Mouse (Mus musculus) heart, adult 18-20 months (tissue): ENCODE results near the gene Mllt1. TPM values are rescaled to one million over a fixed set of nuclear protein-coding genes. Genes with fewer than 3 reads are reported as not detected.

Experiments used
- DNase-seq, 2 experiments: peaks; one replicate each; pipeline ENCODE4 v3.0.0; 2021 to 2022; ENCODE audit warnings: mixed read lengths in 1 of 2
- long read RNA-seq, 2 experiments: library from polyadenylated mRNA; stranded (forward); transcript quantifications; one replicate each; pipeline ENCODE4 v2.0.0; 2021
- total RNA-seq, 2 experiments: library from RNA; stranded (reverse); gene quantifications; 2 replicates each; pipeline ENCODE4 v1.2.3; 2021

Mllt1 gene
- 10 to 100 TPM; 24.3 to 25.9 TPM for total RNA-seq
- long read RNA-seq, experiment 1, partial matches to known transcripts = 1 of 12 reads
- long read RNA-seq, experiment 1, other reads (novel, unspliced or antisense) = 10 of 12 reads
- long read RNA-seq, experiment 2, partial matches to known transcripts = 0 of 5 reads
- long read RNA-seq, experiment 2, other reads (novel, unspliced or antisense) = 4 of 5 reads

DNA sequence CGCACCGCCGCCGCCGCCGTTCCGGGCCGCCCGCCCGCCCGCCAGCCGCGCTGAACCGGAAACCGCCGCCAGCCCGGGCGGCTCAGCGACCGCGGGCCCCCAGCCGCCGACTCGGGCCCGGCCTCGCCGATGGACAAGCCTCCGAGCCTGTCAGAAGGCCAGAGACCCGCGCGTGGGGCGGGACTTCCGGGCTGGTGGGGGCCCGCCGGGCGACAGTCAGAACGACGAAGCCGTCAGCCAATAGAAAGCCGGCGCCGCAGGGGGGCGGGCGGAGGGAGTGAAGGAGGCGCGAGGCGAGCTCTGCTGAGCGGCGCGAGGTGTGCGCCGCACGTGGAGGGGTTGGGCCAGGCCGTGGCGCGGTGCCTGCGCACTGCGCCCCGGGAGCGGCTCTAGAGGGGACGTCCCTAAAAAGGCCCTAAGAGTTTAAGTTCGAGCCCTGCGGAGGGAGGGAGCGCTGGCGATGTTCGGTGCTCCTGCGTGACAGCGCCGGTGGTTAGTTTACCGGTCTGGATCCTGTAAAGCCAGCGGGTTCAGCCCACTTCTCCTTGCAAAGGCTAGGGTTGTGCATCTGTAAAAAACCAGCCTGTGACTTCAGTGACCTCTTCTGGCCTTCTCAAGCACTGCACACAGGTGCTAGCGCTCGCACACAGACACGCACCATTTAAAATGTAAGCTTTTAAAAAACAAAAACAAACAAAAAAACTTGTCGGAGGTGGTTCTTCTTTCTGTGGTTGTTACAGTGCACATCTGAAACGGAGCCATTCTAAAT lies at the start of gene Mllt1:
Mllt1 (minus strand) TSS at position 53 of the 769 bp plus-strand sequence.
- peak; percentile 99 to 100 for DNase-seq

DNA sequence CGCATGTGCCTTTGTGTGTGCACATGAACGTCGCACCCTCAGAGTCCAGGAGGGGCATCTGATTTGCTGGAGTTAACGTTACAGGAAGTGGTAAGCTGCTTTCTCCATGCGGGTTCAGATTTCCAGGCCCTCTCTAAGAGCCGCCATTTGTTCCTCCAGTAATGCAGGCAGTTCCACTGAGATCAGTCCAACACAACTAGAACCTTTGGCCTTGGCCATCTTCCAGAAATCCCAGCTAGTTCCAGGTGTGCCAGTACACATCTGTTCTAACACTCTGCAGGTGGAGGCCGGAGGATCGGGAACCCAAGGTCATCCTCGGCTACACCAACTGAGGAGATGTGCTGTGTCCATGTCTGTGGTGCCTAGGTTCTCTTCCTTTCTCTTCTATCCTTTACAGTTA lies 49.7 kb upstream of the Mllt1 start:
- DNase-seq = no peak

DNA sequence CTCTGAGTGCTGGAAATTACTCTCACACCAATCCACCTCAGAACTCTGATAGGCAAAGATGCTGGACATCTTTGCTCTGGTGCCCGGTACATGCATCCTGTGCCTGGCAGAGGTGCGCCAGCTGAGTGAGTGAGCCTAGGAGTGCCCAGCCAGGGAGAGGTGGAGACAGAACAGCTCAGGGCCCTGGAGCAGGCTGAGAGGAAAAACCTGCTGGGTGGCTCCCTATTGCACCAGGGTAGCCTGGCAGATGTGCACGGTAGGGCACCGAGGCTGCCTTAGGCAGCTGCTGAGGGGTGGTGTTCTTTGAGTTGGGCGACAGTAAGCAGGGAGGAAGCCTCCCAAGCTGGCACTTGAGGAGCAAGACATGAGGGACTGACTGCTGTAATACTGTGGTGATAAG lies 46.8 kb upstream of the Mllt1 start, which contains the start of gene Acer1:
Acer1 (minus strand) TSS at position 114 of the 400 bp plus-strand sequence.
- DNase-seq = no peak

DNA sequence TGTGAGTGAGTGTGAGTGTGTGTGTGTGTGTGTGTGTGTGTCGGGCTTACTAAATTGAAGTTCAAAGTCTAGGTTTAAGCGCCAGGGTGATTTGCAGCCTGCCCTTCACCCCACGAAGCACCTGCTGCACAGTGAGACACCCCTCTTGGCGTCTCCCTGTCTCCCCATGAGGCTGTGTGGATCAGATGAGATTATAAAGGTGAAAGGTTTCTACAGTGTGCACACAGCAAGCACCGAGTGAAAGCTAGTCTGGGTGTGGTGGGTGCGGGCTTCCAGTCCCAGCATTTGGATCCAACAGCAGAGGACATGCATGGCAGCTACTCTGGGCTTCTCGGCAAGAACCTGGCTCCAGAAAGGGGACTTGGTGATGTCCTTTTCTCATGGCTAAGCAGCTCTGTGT lies 45.8 kb upstream of the Mllt1 start:
- no peak for DNase-seq

DNA sequence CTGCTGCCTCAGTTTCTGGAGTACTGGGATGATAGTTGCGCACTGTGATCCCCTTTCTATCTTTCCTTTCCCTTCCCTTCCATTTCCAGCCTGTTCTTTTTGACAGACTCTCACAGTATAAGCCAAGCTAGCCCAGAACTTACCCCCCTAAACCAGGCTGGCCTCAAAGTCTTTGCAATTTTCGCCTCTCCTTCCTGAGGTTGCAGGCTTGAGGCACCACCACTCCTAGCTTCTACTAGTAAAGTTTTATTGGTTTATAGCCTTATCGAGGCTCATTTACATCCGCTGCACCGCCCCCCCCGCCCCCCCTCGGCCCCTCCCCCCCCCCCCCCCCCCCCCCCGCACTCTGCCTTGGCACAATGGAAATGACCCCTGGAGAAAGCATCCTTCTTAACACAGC lies 44.3 kb upstream of the Mllt1 start:
- DNase-seq = no peak

- no peak for DNase-seq
Observed at GRCm38 (mm10) chr17:56976531-56977390, 41.5 kb upstream of the Mllt1 start.

DNA sequence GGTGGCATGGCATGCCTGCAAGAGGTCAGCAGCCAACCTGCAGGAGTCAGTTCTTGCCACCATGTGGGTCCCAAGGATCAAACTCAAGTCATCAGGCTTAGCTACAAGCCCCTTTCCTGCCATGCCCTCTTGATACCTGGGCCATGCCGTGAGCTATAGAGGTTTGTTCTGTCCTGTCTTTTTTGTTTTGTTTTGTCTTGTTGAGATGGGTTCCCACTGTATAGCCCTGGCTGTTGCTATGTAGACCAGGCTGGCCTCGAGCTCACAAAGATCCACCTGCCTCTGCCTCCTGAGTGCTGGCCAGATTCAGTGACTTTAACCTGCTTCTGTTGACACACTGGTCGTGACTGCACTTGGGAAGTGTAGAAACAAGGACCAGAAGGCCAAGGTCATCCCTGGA lies 40.2 kb upstream of the Mllt1 start:
- DNase-seq = no peak

DNA sequence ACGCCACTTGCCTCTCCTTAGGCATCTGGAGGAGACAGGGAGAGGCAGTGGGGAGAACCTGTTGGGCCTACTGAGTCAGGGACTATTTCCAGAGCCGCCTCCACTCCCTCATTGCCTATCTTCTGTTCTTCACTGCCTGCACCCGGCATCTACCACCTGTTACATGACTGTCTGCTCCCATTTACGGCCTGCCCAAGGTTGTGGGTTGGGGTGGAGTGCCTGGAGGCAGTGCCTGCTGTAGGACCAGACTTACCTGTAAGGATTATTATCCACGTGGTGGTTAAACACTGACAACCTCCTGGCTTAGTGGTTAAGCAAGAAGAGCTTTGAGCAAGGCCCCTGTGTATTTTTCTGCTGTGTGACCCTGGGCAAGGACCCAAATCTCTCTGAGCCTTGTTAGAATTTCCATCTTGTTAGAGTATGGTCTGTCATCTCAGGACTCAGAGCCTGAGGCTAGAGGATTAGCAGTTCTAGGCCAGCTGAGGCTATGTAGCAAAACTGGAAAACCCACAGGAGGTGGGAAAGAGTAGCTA lies 39.6 kb upstream of the Mllt1 start:
- DNase-seq = no peak

DNA sequence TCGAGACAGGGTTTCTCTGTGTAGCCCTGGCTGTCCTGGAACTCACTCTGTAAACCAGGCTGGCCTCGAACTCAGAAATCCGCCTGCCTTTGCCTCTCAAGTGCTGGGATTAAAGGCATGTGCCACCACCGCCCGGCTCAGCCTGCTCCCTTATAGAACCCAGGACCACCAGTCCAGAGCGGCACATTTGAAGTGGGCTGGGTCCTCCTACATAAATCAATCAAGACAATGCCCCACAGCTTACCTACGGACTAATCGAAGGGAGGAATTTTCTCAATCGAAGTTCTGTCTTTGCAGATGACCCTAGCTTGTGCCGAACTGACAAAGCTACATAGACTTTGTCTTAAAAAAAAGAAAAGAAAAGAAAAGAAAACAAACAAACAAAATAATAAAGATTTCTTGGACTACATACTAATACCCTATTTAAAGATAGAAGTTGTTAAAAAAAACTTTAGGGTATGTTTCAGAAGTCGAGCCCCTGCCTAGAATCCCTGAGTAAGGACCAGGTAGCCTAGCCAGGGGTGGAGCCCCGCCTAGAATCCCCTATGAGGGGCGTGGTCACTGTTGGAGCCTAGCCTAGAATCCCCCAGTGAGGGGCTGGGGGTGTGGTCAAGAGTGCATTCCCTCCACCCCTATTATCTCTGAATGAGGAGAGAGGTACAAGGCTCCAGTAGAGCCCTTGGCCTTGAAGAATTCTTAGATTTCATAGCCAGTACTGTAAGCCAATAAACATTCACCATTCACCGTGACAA lies 38.9 kb upstream of the Mllt1 start:
- DNase-seq = no peak

DNA sequence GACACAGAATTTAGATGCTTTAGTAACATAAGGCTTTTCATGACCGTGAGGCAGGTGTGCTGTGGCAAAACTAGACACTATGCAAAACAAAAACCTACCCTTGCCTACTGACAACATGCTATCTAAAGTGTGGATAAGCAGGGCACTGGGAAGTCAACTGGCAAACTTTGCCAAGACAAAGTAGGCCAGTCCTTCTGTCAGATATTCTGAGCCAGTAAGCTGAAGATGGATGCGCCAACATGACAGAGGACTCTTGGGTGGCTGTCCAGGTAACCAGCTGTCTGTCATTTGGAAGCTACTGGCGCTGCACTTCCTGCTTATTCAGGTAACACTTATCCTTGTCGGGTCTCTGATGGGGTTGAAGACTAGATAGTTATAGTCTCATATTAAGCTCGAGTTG lies 34.9 kb upstream of the Mllt1 start:
- no peak for DNase-seq

- DNase-seq = no peak
Observed at GRCm38 (mm10) chr17:56969321-56969720, 34.1 kb upstream of the Mllt1 start.

DNA sequence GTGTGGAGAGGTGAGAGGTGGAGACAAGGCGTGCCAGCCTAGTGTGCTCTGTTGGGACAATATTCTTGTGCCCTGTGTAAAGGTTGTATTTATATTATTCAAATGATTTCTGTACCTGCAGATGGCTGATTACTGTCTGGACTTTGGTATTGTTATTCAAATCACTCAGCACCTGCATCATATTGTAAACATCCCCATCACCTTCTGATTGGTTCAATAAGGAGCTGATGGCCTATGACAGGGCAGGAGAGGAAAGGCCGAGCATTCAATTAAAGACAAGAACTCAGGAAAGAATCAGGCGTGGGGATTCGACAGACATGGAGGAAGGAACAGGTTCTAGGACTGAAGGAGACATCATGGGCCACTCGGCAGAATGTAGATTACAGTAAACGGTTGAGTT lies 28.4 kb upstream of the Mllt1 start:
- DNase-seq = no peak

- no peak for DNase-seq
Observed at GRCm38 (mm10) chr17:56962642-56963405, 27.6 kb upstream of the Mllt1 start.

GRCm38 (mm10) chr17:56961880-56962279 lies 26.7 kb upstream of the Mllt1 start:
- DNase-seq = no peak

DNA sequence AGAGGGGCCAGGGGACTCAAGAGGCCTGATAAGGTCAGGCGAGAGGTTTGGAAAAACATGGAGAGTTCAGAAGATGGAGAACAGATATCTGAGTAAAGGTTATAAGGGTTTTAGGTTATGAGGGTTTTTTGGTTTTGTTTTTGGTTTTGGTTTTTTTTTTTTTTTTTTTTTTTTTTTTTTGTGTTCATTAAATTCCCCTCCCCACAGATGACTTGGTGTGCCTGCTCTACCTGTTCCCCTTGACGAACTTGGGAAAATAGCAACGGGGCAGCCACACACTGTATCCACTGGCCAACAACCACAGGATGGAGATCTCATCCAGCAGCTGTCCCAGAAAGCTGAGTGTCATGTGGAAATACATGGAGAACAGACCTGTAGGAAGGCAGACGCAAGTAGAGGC lies 23.5 kb upstream of the Mllt1 start:
- no peak for DNase-seq

GRCm38 (mm10) chr17:56957763-56958429 lies 22.7 kb upstream of the Mllt1 start:
- DNase-seq = peak in 1 of 2 experiments; percentile 15

- no peak for DNase-seq
Observed at GRCm38 (mm10) chr17:56954871-56955270, 19.7 kb upstream of the Mllt1 start.

DNA sequence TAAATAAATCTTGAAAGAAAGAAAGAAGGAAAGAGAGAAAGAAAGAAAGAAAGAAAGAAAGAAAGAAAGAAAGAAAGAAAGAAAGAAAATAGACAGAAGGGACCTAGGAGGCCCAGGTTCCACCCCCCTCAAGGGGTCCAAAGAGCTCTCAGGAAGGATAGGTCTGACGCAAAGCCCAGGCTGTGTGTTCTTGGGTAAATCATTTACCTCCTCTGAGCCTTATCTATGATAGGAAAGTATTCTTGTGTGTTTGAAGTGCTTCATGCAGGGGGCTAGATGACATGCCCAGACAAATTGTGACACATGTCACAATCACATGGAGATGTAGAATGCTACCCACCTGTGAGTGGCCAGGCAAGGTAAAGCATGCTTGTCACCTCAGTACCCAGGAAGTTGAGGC lies 17.4 kb upstream of the Mllt1 start:
- DNase-seq = no peak

DNA sequence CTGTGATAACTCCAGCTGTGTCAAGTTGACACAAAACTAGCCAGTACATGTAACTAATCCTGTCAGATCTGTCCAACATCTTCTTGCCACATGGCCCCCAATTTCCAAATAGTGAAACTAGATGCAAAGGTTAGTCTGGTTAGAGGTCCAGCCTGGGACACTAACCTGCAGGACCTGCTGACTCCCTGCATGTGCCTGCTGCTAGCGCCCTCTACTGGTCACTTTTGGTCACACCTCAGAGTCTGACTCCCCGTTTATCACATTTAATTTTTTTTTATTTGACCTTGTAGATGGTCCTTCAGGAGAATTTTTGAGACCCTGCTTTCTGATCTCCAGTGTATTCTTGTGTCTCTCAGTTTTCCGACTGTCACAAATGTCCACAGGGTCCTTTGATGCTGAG lies 15.7 kb upstream of the Mllt1 start:
- DNase-seq = peak; percentile 48 to 82

DNA sequence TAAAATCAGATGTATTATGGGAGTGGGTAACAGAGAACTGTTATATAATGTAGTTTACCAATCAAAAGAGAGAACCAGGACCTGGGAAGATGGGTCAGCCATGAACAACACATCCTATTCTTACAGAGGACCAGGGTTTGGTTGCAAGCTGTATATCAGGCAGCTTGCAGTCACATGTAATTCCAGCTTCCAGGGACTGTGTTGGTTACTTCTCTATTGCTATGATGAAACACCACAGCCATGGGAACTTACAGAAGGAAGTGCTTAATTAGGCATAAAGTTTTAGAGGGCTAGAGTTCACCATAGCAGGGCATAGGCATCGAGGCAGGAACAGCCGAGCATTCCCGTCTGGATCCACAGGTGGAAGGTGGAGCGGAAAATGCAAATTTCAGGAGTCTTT lies 3.5 kb upstream of the Mllt1 start:
- no peak for DNase-seq

DNA sequence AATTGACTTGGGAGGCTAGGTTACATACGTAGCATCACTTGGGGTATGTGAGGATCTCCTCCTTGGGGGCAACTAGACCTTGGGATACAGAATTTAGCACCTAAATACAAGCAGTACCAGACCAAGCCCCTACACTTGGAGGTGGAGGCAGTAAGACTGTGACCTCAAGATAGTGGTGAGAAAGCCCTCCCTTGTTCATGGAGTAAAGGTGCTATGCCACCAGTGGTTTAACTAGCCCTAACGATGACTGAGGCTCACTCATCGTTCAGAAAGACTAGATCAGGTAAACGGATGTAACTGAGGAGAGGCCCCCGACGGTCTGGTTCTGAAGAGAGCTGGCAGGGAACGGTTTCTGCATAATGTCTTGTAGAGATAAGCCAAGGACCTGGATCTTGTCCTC lies 1.5 kb upstream of the Mllt1 start:
- no peak for DNase-seq
